Mouse (Mus musculus): Measurements from ENCODE around the gene Stxbp1. TPM values are rescaled to one million over a fixed set of nuclear protein-coding genes. Genes with fewer than 3 reads are reported as not detected.
A peak's percentile ranks its signal among the peaks of the same experiment; 100 is the strongest.

The Stxbp1 gene
- polyA plus RNA-seq, 1 experiment from 2014 or later: 9.3 TPM

DNA sequence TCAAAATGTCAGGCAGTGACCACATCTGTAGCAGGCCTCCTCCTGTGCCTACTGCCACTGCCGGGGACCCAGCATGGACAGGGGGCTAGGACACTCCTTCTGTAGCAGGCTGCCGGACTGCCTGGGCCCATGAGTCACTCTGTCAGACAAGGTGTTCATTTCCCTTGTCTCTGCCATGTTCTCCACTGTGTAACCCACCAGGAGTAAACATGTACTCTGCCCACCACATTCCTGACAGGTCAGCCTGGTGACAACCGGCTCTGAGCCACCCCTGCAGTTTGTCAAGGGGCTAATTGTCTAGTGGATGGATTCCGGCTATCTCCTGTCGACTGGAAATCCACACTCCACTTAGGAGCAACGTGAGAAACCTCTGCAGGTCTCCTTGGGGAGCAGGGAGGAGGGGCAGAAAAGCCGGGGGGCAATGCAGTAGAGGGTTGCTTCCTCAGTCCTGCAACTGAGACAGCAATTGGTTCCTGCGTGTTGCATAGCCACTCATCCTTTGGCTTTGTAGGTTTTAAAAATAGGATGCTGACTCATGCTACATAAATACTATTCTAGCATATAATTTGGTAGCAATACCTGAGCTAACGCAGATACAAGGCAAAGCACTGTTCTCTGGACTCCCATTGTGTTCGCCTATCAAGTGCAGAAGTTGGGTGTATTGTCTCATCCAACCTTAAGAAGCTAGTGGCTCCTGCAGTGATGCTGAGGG is 48.6 kb downstream of the Stxbp1 start:
- no peaks in the 10 kb centered on the region for H3K27me3 ChIP-seq (ENCODE audit: control insufficient read depth, insufficient read depth, low read length)
- H3K9me3 ChIP-seq (ENCODE audit: control insufficient read depth, low read length): no peaks in the 10 kb centered on the region
- no peak overlapping the region for H3K4me3 ChIP-seq (ENCODE audit: low read depth, low read length)
- no peak overlapping the region for H3K4me2 ChIP-seq (replicated peaks; ENCODE audit: low read depth)
- 47% methylated on average over 10 of the region's 10 CpGs for WGBS
- ATAC-seq (ENCODE audit: low FRiP score, low TSS enrichment): no peak
- TF ChIP-seq EP300 (optimal IDR thresholded peaks at IDR 0.05) (no peak), CTCF (IDR thresholded peaks at IDR 0.05; ENCODE audit: low read depth) (no peak)
- DNase-seq (ENCODE audit: low spot score): no peak
- peaks cover 3% of the 10 kb centered on the region; the same call in 1 of the 2 replicates for H3K36me3 ChIP-seq (ENCODE audit: control insufficient read depth, insufficient read depth, low read length)
- no peak overlapping the region for H3K9ac ChIP-seq (ENCODE audit: low read length)
- no peaks in the 10 kb centered on the region for H3K4me1 ChIP-seq (replicated peaks; ENCODE audit: control insufficient read depth, insufficient read depth)
- no peak overlapping the region for H3K27ac ChIP-seq (replicated peaks)

DNA sequence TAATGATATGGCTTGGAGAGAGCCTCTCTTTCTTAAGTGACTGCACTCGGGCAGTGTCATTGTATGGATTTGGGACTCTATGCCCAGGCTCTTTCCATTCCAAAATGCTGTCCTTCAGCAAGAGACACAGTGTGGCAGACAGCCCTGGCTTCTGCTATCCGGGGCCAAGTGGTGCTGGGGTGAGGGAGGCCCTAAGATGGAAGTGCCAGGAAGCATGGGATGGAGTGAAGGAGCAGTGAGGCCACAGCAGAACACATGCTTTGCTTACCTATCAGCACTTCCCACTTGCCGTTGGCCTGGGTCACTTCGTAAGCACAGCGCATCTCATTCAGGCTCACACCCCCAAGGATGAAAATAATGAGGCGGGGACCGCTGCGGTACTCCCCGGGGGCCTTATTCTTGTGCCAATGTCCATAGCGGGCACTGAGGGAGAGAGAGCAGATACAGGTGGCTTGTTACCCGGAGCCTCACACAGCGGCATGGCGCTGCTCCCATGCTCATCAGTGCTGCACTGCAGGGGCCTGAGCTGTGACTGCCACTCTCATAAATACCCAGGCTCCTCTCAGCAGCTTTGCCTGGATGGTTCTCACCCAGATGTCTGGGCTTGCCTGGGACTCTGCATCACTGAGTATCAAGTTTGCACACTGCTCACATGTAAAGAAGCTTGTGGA is 51.2 kb downstream of the Stxbp1 start:
- H3K36me3 ChIP-seq (ENCODE audit: control insufficient read depth, insufficient read depth, low read length): peaks cover 3% of the 10 kb centered on the region; the same call in 1 of the 2 replicates
- ATAC-seq (ENCODE audit: low FRiP score, low TSS enrichment): no peak
- H3K4me2 ChIP-seq (replicated peaks; ENCODE audit: low read depth): no peak overlapping the region
- no peak for DNase-seq (ENCODE audit: low spot score)
- no peaks in the 10 kb centered on the region for H3K27me3 ChIP-seq (ENCODE audit: control insufficient read depth, insufficient read depth, low read length)
- WGBS: 88% methylated on average over 13 of the region's 13 CpGs
- H3K4me3 ChIP-seq (ENCODE audit: low read depth, low read length): no peak overlapping the region
- TF ChIP-seq EP300 (optimal IDR thresholded peaks at IDR 0.05) (no peak), CTCF (IDR thresholded peaks at IDR 0.05; ENCODE audit: low read depth) (no peak)
- H3K27ac ChIP-seq (replicated peaks): no peak overlapping the region
- no peaks in the 10 kb centered on the region for H3K4me1 ChIP-seq (replicated peaks; ENCODE audit: control insufficient read depth, insufficient read depth)
- no peaks in the 10 kb centered on the region for H3K9me3 ChIP-seq (ENCODE audit: control insufficient read depth, low read length)
- H3K9ac ChIP-seq (ENCODE audit: low read length): no peak overlapping the region

DNA sequence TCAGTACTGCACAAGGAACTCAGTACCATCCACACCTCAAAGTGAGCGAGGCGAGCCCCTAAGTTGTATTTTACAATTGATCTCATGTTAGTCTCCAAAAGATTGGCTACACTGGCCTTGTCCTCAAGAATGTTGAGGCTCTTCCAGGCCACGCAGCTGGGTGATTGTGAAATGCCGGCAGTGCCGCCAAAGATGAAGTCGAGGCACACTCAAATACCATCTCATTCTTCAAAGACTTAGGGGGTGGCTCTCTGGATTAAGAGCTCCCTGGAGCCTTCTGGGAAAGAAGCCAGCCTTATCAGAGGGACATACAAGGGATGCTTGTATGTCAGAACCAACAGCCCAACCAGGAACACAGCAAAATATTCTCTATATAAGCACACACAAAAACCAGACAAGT is 55.7 kb downstream of the Stxbp1 start:
- 63% methylated on average over 6 of the region's 6 CpGs for WGBS
- Histone ChIP-seq H3K9me3 (ENCODE audit: control insufficient read depth, low read length) (no peaks in the 10 kb centered on the region), H3K4me1 (replicated peaks; ENCODE audit: control insufficient read depth, insufficient read depth) (no peaks in the 10 kb centered on the region), H3K27ac (replicated peaks) (no peak overlapping the region), H3K9ac (ENCODE audit: low read length) (no peak overlapping the region), H3K27me3 (ENCODE audit: control insufficient read depth, insufficient read depth, low read length) (no peaks in the 10 kb centered on the region), H3K4me3 (ENCODE audit: low read depth, low read length) (no peak overlapping the region), H3K4me2 (replicated peaks; ENCODE audit: low read depth) (no peak overlapping the region), H3K36me3 (ENCODE audit: control insufficient read depth, insufficient read depth, low read length) (no peaks in the 10 kb centered on the region; the same call in 1 of the 2 replicates)
- TF ChIP-seq CTCF (IDR thresholded peaks at IDR 0.05; ENCODE audit: low read depth) (no peak), EP300 (optimal IDR thresholded peaks at IDR 0.05) (no peak)
- no peak for DNase-seq (ENCODE audit: low spot score)
- ATAC-seq (ENCODE audit: low FRiP score, low TSS enrichment): no peak

DNA sequence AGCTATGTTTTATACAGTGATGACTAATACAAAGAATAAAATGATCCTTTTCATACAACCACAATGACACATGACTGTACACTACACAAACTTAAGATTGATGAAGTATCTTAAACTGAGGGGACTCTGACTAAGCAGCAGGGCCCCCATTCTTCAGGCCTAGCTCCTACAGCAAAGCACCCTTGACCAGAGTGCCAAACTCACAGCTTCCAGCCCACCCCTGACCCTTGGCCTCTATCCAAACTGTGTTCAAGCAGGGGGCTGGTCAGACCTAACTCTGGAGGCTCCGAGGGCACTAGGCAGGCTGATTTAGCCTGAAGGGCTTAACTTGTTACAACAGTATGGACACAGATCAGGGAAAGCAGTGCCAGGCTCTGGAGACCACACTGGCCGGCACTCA is 58.5 kb downstream of the Stxbp1 start:
- Histone ChIP-seq H3K9me3 (ENCODE audit: control insufficient read depth, low read length) (no peaks in the 10 kb centered on the region), H3K4me3 (ENCODE audit: low read depth, low read length) (no peak overlapping the region), H3K4me2 (replicated peaks; ENCODE audit: low read depth) (no peak overlapping the region), H3K27me3 (ENCODE audit: control insufficient read depth, insufficient read depth, low read length) (no peaks in the 10 kb centered on the region), H3K9ac (ENCODE audit: low read length) (no peak overlapping the region), H3K36me3 (ENCODE audit: control insufficient read depth, insufficient read depth, low read length) (no peaks in the 10 kb centered on the region), H3K27ac (replicated peaks) (no peak overlapping the region), H3K4me1 (replicated peaks; ENCODE audit: control insufficient read depth, insufficient read depth) (no peaks in the 10 kb centered on the region)
- no peak for ATAC-seq (ENCODE audit: low FRiP score, low TSS enrichment)
- 52% methylated on average over 2 of the region's 2 CpGs for WGBS
- TF ChIP-seq CTCF (IDR thresholded peaks at IDR 0.05; ENCODE audit: low read depth) (no peak), EP300 (optimal IDR thresholded peaks at IDR 0.05) (no peak)
- no peak for DNase-seq (ENCODE audit: low spot score)

DNA sequence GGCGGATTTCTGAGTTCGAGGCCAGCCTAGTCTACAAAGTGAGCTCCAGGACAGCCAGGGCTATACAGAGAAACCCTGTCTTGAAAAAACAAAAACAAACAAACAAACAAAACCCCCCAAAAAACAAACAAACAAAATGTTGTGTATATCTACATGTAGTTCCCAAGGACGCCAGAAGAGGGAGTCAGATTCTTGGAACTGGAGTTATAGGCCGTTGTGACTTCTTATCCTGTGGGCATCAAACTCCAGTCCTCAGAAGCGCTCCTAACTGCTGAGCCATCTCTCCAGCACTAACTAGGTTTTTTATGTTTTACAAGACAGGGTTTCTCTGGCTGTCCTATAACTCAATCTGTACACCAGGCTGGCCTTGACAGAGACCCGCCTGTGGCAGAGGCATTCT is 59.9 kb downstream of the Stxbp1 start:
- DNase-seq (ENCODE audit: low spot score): no peak
- WGBS: 63% methylated on average over 6 of the region's 6 CpGs

More for the DNA sequence above, 59.9 kb downstream of the Stxbp1 start:
- Histone ChIP-seq H3K4me3 (ENCODE audit: low read depth, low read length) (no peak overlapping the region), H3K4me1 (replicated peaks; ENCODE audit: control insufficient read depth, insufficient read depth) (no peaks in the 10 kb centered on the region), H3K36me3 (ENCODE audit: control insufficient read depth, insufficient read depth, low read length) (no peaks in the 10 kb centered on the region), H3K4me2 (replicated peaks; ENCODE audit: low read depth) (no peak overlapping the region), H3K27ac (replicated peaks) (no peak overlapping the region), H3K9ac (ENCODE audit: low read length) (no peak overlapping the region), H3K9me3 (ENCODE audit: control insufficient read depth, low read length) (no peaks in the 10 kb centered on the region), H3K27me3 (ENCODE audit: control insufficient read depth, insufficient read depth, low read length) (no peaks in the 10 kb centered on the region)
- no peak for ATAC-seq (ENCODE audit: low FRiP score, low TSS enrichment)
- peak; percentile 65 for TF ChIP-seq CTCF (IDR thresholded peaks at IDR 0.05; ENCODE audit: low read depth)
- no peak for TF ChIP-seq EP300 (optimal IDR thresholded peaks at IDR 0.05)
